Mouse (Mus musculus): ENCODE data around the gene Cnot10. TPM values are rescaled to one million over a fixed set of nuclear protein-coding genes. Genes with fewer than 3 reads are reported as not detected.

Cnot10 gene
- polyA plus RNA-seq, 1 experiment from 2014 or later = 64.0 TPM

DNA sequence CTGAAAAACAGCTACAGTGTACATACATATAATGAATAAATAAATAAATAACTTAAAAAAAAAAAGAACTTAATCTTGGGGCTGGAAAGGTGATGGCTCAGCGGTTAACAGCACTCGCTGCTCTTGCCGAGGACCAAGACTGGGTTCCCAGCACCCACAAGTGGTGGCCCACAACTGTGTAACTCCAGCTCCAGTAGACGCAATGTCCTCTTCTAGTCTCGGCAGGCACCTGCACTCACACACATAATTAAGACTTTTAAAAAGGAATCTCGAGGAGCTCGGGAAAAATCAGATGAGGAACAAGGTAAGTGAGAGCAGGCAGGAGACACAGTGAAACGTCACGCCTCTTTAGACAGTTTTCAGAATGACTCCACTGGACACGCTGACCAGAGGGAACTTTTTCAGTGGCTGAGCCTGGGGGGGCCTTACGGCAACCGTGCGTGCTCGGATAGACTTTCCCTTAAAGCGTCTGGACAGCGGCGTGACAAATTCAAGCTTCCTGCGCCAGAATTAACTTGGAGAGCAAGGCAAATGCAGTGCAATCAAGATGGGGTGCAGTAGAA is 717 bp downstream of the Cnot10 start:
- no peak for ATAC-seq
- H3K4me1 ChIP-seq (replicated peaks; ENCODE audit: control insufficient read depth, insufficient read depth, low read length) = peaks cover 23% of the 10 kb centered on the region
- H3K4me2 ChIP-seq (ENCODE audit: low read length) = peak overlapping the region; percentile 98
- H3K9ac ChIP-seq (replicated peaks; ENCODE audit: low read depth, low read length) = peak overlapping the region; percentile 80
- H3K4me3 ChIP-seq (replicated peaks; ENCODE audit: low read length) = peak overlapping the region; percentile 88
- H3K27me3 ChIP-seq (replicated peaks; ENCODE audit: control insufficient read depth, insufficient read depth, low read length) = peaks cover 12% of the 10 kb centered on the region
- H3K36me3 ChIP-seq (ENCODE audit: control insufficient read depth, insufficient read depth) = no peaks in the 10 kb centered on the region
- H3K9me3 ChIP-seq (ENCODE audit: control insufficient read depth, low read length) = no peaks in the 10 kb centered on the region
- 14% methylated on average over 18 of the region's 18 CpGs for WGBS
- H3K27ac ChIP-seq (ENCODE audit: low read length) = peak overlapping the region; percentile 84

DNA sequence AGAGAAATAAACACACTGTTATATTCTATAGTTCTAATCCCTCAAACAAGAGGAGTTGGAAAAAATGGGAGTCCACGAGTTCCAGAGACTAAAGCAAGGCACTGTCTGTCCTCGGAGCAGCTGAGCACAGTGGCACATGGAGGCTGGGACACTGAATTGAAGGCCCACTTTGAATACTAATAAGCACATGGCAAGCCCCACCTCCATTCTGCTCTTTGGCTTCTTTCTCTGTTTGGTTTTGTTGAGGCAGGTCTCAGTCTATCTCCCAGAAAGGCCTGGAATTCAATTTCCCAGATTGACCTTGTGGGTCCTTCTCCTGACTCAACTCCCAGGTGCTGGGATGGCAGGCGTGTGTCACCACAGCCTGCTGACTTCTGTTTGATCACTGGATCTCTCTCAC is 3.2 kb downstream of the Cnot10 start:
- ATAC-seq = no peak
- Histone ChIP-seq H3K27me3 (replicated peaks; ENCODE audit: control insufficient read depth, insufficient read depth, low read length) (no peaks in the 10 kb centered on the region), H3K9me3 (ENCODE audit: control insufficient read depth, low read length) (no peaks in the 10 kb centered on the region), H3K4me2 (ENCODE audit: low read length) (no peak overlapping the region), H3K36me3 (ENCODE audit: control insufficient read depth, insufficient read depth) (no peaks in the 10 kb centered on the region), H3K4me1 (replicated peaks; ENCODE audit: control insufficient read depth, insufficient read depth, low read length) (peaks cover 23% of the 10 kb centered on the region), H3K9ac (replicated peaks; ENCODE audit: low read depth, low read length) (no peak overlapping the region), H3K27ac (ENCODE audit: low read length) (no peak overlapping the region), H3K4me3 (replicated peaks; ENCODE audit: low read length) (no peak overlapping the region)
- 76% methylated on average over 3 of the region's 3 CpGs for WGBS

DNA sequence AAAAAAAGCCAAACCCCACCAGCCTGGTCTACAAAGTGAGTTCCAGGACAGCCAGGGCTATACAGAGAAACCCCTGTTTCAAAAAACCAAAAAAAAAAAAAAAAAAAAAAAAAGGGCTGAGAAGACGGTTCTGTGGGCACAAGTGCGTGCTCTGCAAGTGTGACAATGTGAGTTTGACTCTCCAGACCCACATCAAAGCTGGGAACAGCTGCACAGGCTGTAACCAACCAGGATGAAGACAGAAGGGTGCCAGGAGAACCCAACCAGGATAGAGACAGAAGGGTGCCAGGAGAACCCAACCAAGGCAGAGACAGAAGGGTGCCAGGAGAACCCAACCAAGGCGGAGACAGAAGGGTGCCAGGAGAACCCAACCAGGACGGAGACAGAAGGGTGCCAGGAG is 3.8 kb downstream of the Cnot10 start:
- peaks cover 23% of the 10 kb centered on the region for H3K4me1 ChIP-seq (replicated peaks; ENCODE audit: control insufficient read depth, insufficient read depth, low read length)
- WGBS = 92% methylated on average over 4 of the region's 4 CpGs
- ATAC-seq = no peak
- no peaks in the 10 kb centered on the region for H3K36me3 ChIP-seq (ENCODE audit: control insufficient read depth, insufficient read depth)
- H3K4me3 ChIP-seq (replicated peaks; ENCODE audit: low read length) = no peak overlapping the region
- no peak overlapping the region for H3K27ac ChIP-seq (ENCODE audit: low read length)
- H3K9me3 ChIP-seq (ENCODE audit: control insufficient read depth, low read length) = no peaks in the 10 kb centered on the region
- no peak overlapping the region for H3K4me2 ChIP-seq (ENCODE audit: low read length)
- no peaks in the 10 kb centered on the region for H3K27me3 ChIP-seq (replicated peaks; ENCODE audit: control insufficient read depth, insufficient read depth, low read length)
- H3K9ac ChIP-seq (replicated peaks; ENCODE audit: low read depth, low read length) = no peak overlapping the region

DNA sequence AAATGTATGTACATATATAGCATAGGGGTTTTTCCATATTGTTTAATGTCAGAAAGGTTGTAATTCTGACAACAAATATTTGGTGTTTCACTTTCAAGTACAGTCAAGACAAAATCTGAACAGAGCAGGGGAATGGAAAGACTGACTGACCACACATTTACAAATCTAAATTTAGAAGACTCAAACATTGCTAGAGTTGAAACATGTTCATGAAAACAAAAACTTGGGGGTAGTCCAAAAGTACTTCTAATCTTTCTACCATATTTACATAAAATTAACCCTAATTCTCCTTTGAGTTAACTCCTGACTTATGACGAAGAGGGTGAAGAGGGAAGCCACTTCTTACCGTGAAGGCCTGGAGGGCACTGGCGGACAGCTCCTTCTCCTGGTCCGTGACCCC is 7.7 kb downstream of the Cnot10 start:
- no peaks in the 10 kb centered on the region for H3K9me3 ChIP-seq (ENCODE audit: control insufficient read depth, low read length)
- H3K4me1 ChIP-seq (replicated peaks; ENCODE audit: control insufficient read depth, insufficient read depth, low read length) = peaks cover 6% of the 10 kb centered on the region
- no peak overlapping the region for H3K27ac ChIP-seq (ENCODE audit: low read length)
- no peak for ATAC-seq
- WGBS = 88% methylated on average over 4 of the region's 4 CpGs
- no peaks in the 10 kb centered on the region for H3K27me3 ChIP-seq (replicated peaks; ENCODE audit: control insufficient read depth, insufficient read depth, low read length)
- peaks cover 10% of the 10 kb centered on the region for H3K36me3 ChIP-seq (ENCODE audit: control insufficient read depth, insufficient read depth)
- no peak overlapping the region for H3K4me3 ChIP-seq (replicated peaks; ENCODE audit: low read length)
- no peak overlapping the region for H3K4me2 ChIP-seq (ENCODE audit: low read length)
- no peak overlapping the region for H3K9ac ChIP-seq (replicated peaks; ENCODE audit: low read depth, low read length)

DNA sequence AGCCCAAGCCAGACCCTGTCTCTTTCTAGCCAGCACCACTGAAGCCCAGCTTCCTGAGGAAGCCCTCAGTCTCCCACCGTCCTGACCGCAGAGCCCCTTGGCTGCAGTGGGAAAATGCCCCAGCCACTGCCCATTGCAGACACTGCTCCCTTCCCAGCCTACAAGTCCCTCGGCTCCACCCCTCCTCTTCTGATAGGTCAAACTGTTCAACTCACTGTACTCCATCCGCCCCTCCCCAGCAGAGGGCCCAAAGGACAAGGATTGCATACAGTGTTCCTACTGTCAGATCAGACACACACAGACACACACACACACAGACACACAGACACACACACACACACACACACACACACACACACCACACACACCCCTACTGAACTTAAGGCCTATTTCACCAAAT is 13.3 kb downstream of the Cnot10 start:
- no peak for ATAC-seq

DNA sequence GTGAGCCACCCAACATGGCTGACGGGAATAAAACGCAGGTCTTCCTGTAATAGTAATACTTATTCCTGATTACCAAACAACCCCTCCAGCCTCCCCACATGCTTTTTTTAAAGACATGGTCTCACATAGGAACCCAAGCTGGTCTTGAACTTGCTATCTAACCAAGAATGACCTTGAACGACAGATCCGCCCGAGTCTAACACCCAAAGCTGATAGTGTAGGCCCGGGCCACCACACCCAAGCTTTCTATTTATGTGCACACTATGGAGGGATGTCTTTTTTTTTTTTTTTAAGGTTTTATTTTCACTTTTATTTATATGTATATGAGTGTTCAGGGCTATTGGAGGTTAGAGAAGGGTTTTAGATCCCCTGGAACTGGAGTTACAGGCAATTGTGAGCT is 15.8 kb downstream of the Cnot10 start:
- no peaks in the 10 kb centered on the region for H3K4me1 ChIP-seq (replicated peaks; ENCODE audit: control insufficient read depth, insufficient read depth, low read length)
- no peaks in the 10 kb centered on the region for H3K9me3 ChIP-seq (ENCODE audit: control insufficient read depth, low read length)
- no peak overlapping the region for H3K27ac ChIP-seq (ENCODE audit: low read length)
- no peak for ATAC-seq
- WGBS = 98% methylated on average over 6 of the region's 6 CpGs
- no peak overlapping the region for H3K4me3 ChIP-seq (replicated peaks; ENCODE audit: low read length)
- no peak overlapping the region for H3K9ac ChIP-seq (replicated peaks; ENCODE audit: low read depth, low read length)
- no peak overlapping the region for H3K4me2 ChIP-seq (ENCODE audit: low read length)
- H3K36me3 ChIP-seq (ENCODE audit: control insufficient read depth, insufficient read depth) = peaks cover 38% of the 10 kb centered on the region
- no peaks in the 10 kb centered on the region for H3K27me3 ChIP-seq (replicated peaks; ENCODE audit: control insufficient read depth, insufficient read depth, low read length)

More for the DNA sequence above, 13.3 kb downstream of the Cnot10 start:
- H3K4me1 ChIP-seq (replicated peaks; ENCODE audit: control insufficient read depth, insufficient read depth, low read length) = no peaks in the 10 kb centered on the region
- WGBS = 74% methylated on average over 4 of the region's 4 CpGs
- no peak overlapping the region for H3K4me3 ChIP-seq (replicated peaks; ENCODE audit: low read length)
- H3K9me3 ChIP-seq (ENCODE audit: control insufficient read depth, low read length) = no peaks in the 10 kb centered on the region
- H3K27ac ChIP-seq (ENCODE audit: low read length) = no peak overlapping the region
- H3K9ac ChIP-seq (replicated peaks; ENCODE audit: low read depth, low read length) = no peak overlapping the region
- no peaks in the 10 kb centered on the region for H3K27me3 ChIP-seq (replicated peaks; ENCODE audit: control insufficient read depth, insufficient read depth, low read length)
- peaks cover 25% of the 10 kb centered on the region for H3K36me3 ChIP-seq (ENCODE audit: control insufficient read depth, insufficient read depth)
- no peak overlapping the region for H3K4me2 ChIP-seq (ENCODE audit: low read length)

DNA sequence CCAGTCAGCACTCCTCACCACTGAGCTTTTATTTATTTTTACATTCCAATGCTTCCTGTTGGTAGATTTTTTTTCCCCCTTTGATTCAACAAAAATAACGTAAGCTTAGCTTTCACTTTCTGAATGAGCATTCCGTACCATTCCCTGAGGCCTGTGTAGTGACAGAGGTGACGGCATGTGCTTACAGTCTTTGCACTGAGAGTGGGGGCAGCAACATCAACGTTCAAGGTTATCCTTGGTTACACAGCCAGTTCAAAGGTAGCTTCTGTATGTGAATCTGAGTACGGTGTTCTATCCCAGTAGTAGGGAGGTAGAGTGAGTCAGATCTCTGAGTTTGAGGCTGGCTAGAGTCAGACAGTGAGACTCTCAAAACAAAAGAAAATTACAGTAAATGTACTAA is 18.8 kb downstream of the Cnot10 start:
- 92% methylated on average over 5 of the region's 5 CpGs for WGBS

DNA sequence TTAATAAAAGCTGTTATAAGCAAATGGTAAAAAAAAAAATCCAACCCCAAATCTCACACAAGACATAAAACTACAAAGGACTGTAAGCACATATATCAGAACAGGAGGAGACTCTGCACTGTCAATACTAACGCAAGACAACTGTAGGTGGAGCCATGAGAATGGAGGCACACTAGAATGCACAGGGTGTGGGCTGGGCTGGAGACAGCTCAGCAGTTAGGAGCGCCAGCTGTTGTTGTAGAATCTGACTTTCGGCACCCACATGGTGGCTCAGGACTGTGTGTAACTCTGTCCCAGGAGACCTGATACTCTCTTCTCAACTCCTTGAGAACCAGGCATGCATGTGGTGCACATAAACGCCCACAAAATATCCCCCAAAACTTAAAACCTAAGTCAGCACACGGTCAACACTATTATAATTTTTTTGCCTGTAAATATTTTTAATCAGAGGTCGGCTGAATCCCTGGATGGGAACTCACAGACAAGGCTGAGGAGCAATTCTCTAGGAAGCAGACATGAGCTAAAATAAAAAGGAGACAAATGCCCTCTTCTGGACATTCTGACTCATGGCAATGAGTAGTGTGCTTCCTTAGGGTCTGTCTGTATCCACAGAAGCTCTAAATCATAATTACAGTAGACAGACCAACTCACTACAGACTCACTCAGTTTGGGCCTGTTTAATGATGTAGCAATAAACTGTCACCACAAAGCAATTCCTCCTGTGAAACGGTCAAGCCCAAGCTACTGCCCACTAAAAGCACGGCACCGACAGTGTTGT is 25.6 kb downstream of the Cnot10 start:
- ATAC-seq = no peak
- H3K27ac ChIP-seq (ENCODE audit: low read length) = no peak overlapping the region
- peaks cover 41% of the 10 kb centered on the region for H3K36me3 ChIP-seq (ENCODE audit: control insufficient read depth, insufficient read depth)
- H3K9me3 ChIP-seq (ENCODE audit: control insufficient read depth, low read length) = no peaks in the 10 kb centered on the region
- H3K27me3 ChIP-seq (replicated peaks; ENCODE audit: control insufficient read depth, insufficient read depth, low read length) = no peaks in the 10 kb centered on the region
- no peak overlapping the region for H3K4me2 ChIP-seq (ENCODE audit: low read length)
- H3K9ac ChIP-seq (replicated peaks; ENCODE audit: low read depth, low read length) = no peak overlapping the region
- H3K4me3 ChIP-seq (replicated peaks; ENCODE audit: low read length) = no peak overlapping the region
- 83% methylated on average over 9 of the region's 9 CpGs for WGBS
- H3K4me1 ChIP-seq (replicated peaks; ENCODE audit: control insufficient read depth, insufficient read depth, low read length) = no peaks in the 10 kb centered on the region

More for the DNA sequence above, 18.8 kb downstream of the Cnot10 start:
- Histone ChIP-seq H3K9ac (replicated peaks; ENCODE audit: low read depth, low read length) (no peak overlapping the region), H3K36me3 (ENCODE audit: control insufficient read depth, insufficient read depth) (peaks cover 36% of the 10 kb centered on the region), H3K27me3 (replicated peaks; ENCODE audit: control insufficient read depth, insufficient read depth, low read length) (no peaks in the 10 kb centered on the region), H3K9me3 (ENCODE audit: control insufficient read depth, low read length) (no peaks in the 10 kb centered on the region), H3K27ac (ENCODE audit: low read length) (no peak overlapping the region), H3K4me2 (ENCODE audit: low read length) (no peak overlapping the region), H3K4me3 (replicated peaks; ENCODE audit: low read length) (no peak overlapping the region), H3K4me1 (replicated peaks; ENCODE audit: control insufficient read depth, insufficient read depth, low read length) (no peaks in the 10 kb centered on the region)
- no peak for ATAC-seq

DNA sequence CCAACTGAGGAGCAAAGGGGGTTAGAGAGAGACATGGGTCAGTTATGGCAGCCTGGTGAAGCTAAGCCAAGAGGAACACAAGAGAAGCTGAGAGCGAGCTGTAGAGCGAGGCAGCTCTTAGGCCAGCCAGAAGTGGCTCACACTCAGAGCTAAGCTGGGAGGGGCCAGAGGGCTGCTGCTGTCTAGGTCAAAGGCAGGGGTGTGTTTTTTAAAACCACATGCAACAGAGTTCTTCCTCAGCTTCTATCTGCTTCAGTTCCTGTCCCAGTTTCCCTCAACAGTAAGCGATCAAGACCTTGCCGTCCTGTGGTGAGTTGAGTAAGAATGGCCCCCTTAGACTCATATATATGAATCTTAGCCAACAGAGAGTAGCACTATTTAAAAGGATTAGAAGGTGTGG is 27.0 kb downstream of the Cnot10 start:
- no peaks in the 10 kb centered on the region for H3K27me3 ChIP-seq (replicated peaks; ENCODE audit: control insufficient read depth, insufficient read depth, low read length)
- WGBS = 95% methylated on average over 4 of the region's 4 CpGs

More for the DNA sequence above, 27.0 kb downstream of the Cnot10 start:
- Histone ChIP-seq H3K27ac (ENCODE audit: low read length) (no peak overlapping the region), H3K4me3 (replicated peaks; ENCODE audit: low read length) (no peak overlapping the region), H3K9me3 (ENCODE audit: control insufficient read depth, low read length) (no peaks in the 10 kb centered on the region), H3K4me1 (replicated peaks; ENCODE audit: control insufficient read depth, insufficient read depth, low read length) (no peaks in the 10 kb centered on the region), H3K9ac (replicated peaks; ENCODE audit: low read depth, low read length) (no peak overlapping the region), H3K4me2 (ENCODE audit: low read length) (no peak overlapping the region), H3K36me3 (ENCODE audit: control insufficient read depth, insufficient read depth) (peaks cover 45% of the 10 kb centered on the region)
- no peak for ATAC-seq

Measured in forebrain, embryonic 16.5 days (tissue).